Mouse (Mus musculus) urinary bladder, postnatal 4 days (tissue): ENCODE results near the gene Nono.

ENCODE experiments used
- DNase-seq, 2 experiments: peaks; one replicate each; pipeline ENCODE4 v3.0.0; 2021 to 2022; ENCODE audit warnings: low spot score in 2 of 2

Gene Nono

GRCm38 (mm10) chrX:101481604-101482350 lies 52.7 kb downstream of the Nono start:
- DNase-seq, result no peak

GRCm38 (mm10) chrX:101486487-101487152 lies 57.5 kb downstream of the Nono start:
- DNase-seq, result peak in 1 of 2 experiments; percentile 16
